Mouse (Mus musculus): ENCODE data around the gene Carmil1. TPM values are rescaled to one million over a fixed set of nuclear protein-coding genes. Genes with fewer than 3 reads are reported as not detected.

The Carmil1 gene
- polyA plus RNA-seq, 1 experiment: 4.4 TPM

- no peaks in the 10 kb centered on the region for H3K79me2 ChIP-seq (ENCODE audit: control insufficient read depth, insufficient read depth)
- no peaks in the 10 kb centered on the region for H3K36me3 ChIP-seq (ENCODE audit: control insufficient read depth, insufficient read depth)
- no peak for TF ChIP-seq FOSL1 (IDR thresholded peaks at IDR 0.05; ENCODE audit: insufficient read depth, low read length, poor library complexity, severe bottlenecking)
- TF ChIP-seq MYOD1 (IDR thresholded peaks at IDR 0.05; ENCODE audit: control insufficient read depth, insufficient read length, low read depth): no peak
- no peak for TF ChIP-seq MYOG (IDR thresholded peaks at IDR 0.05; ENCODE audit: control insufficient read depth, extremely low read depth, insufficient read length)
- TF ChIP-seq MAX (IDR thresholded peaks at IDR 0.05): no peak
- TF ChIP-seq USF1 (IDR thresholded peaks at IDR 0.05; ENCODE audit: low read depth): no peak
- TF ChIP-seq CEBPB (IDR thresholded peaks at IDR 0.05; ENCODE audit: low read depth): no peak
- TF ChIP-seq CTCF (IDR thresholded peaks at IDR 0.05; ENCODE audit: control insufficient read depth, insufficient read depth, insufficient read length): no peak
- no peak overlapping the region for H3K4me3 ChIP-seq (ENCODE audit: insufficient read depth, poor library complexity, severe bottlenecking)
- H3K79me3 ChIP-seq (ENCODE audit: low read depth): no peaks in the 10 kb centered on the region
- no peaks in the 10 kb centered on the region for H3K27me3 ChIP-seq (ENCODE audit: control insufficient read depth, insufficient read depth, insufficient read length)
- H3ac ChIP-seq (ENCODE audit: control insufficient read depth, insufficient read length, low read depth): no peak overlapping the region
Observed at GRCm38 (mm10) chr13:24146541-24146940, 134.1 kb downstream of the Carmil1 start.

GRCm38 (mm10) chr13:24144858-24145257 lies 135.7 kb downstream of the Carmil1 start:
- Histone ChIP-seq H3K36me3 (ENCODE audit: control insufficient read depth, insufficient read depth) (no peaks in the 10 kb centered on the region), H3K79me2 (ENCODE audit: control insufficient read depth, insufficient read depth) (no peaks in the 10 kb centered on the region), H3K79me3 (ENCODE audit: low read depth) (no peaks in the 10 kb centered on the region), H3ac (ENCODE audit: control insufficient read depth, insufficient read length, low read depth) (no peak overlapping the region), H3K27me3 (ENCODE audit: control insufficient read depth, insufficient read depth, insufficient read length) (no peaks in the 10 kb centered on the region), H3K4me3 (ENCODE audit: insufficient read depth, poor library complexity, severe bottlenecking) (no peak overlapping the region)
- TF ChIP-seq FOSL1 (IDR thresholded peaks at IDR 0.05; ENCODE audit: insufficient read depth, low read length, poor library complexity, severe bottlenecking) (no peak), USF1 (IDR thresholded peaks at IDR 0.05; ENCODE audit: low read depth) (no peak), MYOG (IDR thresholded peaks at IDR 0.05; ENCODE audit: control insufficient read depth, extremely low read depth, insufficient read length) (no peak), CTCF (IDR thresholded peaks at IDR 0.05; ENCODE audit: control insufficient read depth, insufficient read depth, insufficient read length) (no peak), MAX (IDR thresholded peaks at IDR 0.05) (no peak), CEBPB (IDR thresholded peaks at IDR 0.05; ENCODE audit: low read depth) (no peak), MYOD1 (IDR thresholded peaks at IDR 0.05; ENCODE audit: control insufficient read depth, insufficient read length, low read depth) (no peak)

GRCm38 (mm10) chr13:24144141-24144540 lies 136.5 kb downstream of the Carmil1 start:
- H3K27me3 ChIP-seq (ENCODE audit: control insufficient read depth, insufficient read depth, insufficient read length): no peaks in the 10 kb centered on the region
- TF ChIP-seq CTCF (IDR thresholded peaks at IDR 0.05; ENCODE audit: control insufficient read depth, insufficient read depth, insufficient read length): no peak
- TF ChIP-seq FOSL1 (IDR thresholded peaks at IDR 0.05; ENCODE audit: insufficient read depth, low read length, poor library complexity, severe bottlenecking): no peak
- no peak for TF ChIP-seq USF1 (IDR thresholded peaks at IDR 0.05; ENCODE audit: low read depth)
- no peak for TF ChIP-seq CEBPB (IDR thresholded peaks at IDR 0.05; ENCODE audit: low read depth)
- no peak for TF ChIP-seq MYOD1 (IDR thresholded peaks at IDR 0.05; ENCODE audit: control insufficient read depth, insufficient read length, low read depth)
- TF ChIP-seq MYOG (IDR thresholded peaks at IDR 0.05; ENCODE audit: control insufficient read depth, extremely low read depth, insufficient read length): no peak
- no peak for TF ChIP-seq MAX (IDR thresholded peaks at IDR 0.05)
- H3ac ChIP-seq (ENCODE audit: control insufficient read depth, insufficient read length, low read depth): no peak overlapping the region
- H3K79me3 ChIP-seq (ENCODE audit: low read depth): no peaks in the 10 kb centered on the region
- no peak overlapping the region for H3K4me3 ChIP-seq (ENCODE audit: insufficient read depth, poor library complexity, severe bottlenecking)
- H3K79me2 ChIP-seq (ENCODE audit: control insufficient read depth, insufficient read depth): no peaks in the 10 kb centered on the region
- H3K36me3 ChIP-seq (ENCODE audit: control insufficient read depth, insufficient read depth): no peaks in the 10 kb centered on the region

DNA sequence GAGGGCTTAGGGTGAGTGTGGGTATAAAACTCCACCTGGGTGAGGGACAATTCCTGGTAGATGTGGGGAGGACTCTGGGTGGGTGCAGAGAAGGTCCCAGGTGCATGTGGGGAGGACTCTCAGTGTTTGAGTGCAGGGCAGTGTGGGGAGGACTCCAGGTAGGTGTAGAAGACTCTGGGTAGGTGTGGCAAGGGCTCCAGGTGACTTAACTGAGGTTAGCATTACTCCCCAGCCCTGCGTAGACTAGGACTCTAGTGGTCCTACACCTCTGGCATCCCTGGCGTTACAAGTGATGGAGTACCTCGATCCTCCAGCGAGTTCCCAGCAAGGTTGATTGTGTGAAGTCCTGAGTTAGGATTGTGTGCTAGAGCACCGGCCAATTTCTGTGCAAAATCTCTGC lies 143.8 kb downstream of the Carmil1 start:
- Histone ChIP-seq H3K79me2 (ENCODE audit: control insufficient read depth, insufficient read depth) (no peaks in the 10 kb centered on the region), H3ac (ENCODE audit: control insufficient read depth, insufficient read length, low read depth) (no peak overlapping the region), H3K4me3 (ENCODE audit: insufficient read depth, poor library complexity, severe bottlenecking) (no peak overlapping the region), H3K27me3 (ENCODE audit: control insufficient read depth, insufficient read depth, insufficient read length) (no peaks in the 10 kb centered on the region), H3K36me3 (ENCODE audit: control insufficient read depth, insufficient read depth) (no peaks in the 10 kb centered on the region), H3K79me3 (ENCODE audit: low read depth) (no peaks in the 10 kb centered on the region)
- TF ChIP-seq CEBPB (IDR thresholded peaks at IDR 0.05; ENCODE audit: low read depth) (no peak), MYOG (IDR thresholded peaks at IDR 0.05; ENCODE audit: control insufficient read depth, extremely low read depth, insufficient read length) (no peak), MYOD1 (IDR thresholded peaks at IDR 0.05; ENCODE audit: control insufficient read depth, insufficient read length, low read depth) (no peak), USF1 (IDR thresholded peaks at IDR 0.05; ENCODE audit: low read depth) (no peak), MAX (IDR thresholded peaks at IDR 0.05) (no peak), FOSL1 (IDR thresholded peaks at IDR 0.05; ENCODE audit: insufficient read depth, low read length, poor library complexity, severe bottlenecking) (no peak), CTCF (IDR thresholded peaks at IDR 0.05; ENCODE audit: control insufficient read depth, insufficient read depth, insufficient read length) (no peak)

DNA sequence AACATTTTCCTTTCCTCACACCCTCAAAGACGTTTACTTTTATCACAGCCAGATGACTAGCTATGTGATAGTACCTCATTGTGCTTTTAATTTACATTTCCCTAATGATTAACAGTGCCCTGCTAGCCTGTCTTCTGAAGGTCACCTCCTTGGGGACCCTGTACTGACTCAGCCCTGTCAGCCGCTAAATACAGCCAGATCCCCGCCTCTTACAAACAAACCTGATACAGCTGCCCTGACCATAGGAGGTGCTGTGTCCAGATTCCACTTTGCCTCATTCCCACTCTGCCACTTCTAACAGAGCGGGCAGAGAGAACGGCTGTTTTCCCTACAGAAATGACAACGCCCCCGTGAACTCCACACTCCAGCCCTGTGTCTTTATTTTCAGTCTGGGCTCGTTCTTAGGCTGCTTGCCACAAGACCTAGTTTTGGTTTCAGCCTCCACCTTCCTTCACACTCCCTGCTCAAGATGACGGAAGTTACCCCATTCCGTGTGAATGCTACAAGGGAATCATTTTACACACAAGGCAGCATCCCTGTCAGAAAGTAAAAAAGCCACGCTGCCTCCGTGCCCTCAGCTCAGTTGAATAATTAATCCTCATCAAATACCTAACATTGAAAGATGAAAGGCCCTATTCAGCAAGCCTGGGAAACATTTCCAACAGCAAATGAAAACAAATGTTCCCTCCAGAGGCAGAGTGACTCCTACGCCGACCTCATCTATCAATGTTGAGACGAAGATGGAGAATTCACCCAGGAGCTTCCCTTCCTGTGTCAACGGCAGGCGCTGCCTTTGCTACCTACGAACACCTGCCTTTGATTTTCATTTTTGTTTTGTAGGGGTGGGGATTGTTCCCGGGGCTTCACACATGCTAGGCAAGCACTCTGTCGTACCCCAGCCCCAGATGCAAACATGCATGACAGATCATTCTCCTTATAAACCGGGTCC lies 145.0 kb downstream of the Carmil1 start:
- TF ChIP-seq CTCF (IDR thresholded peaks at IDR 0.05; ENCODE audit: control insufficient read depth, insufficient read depth, insufficient read length): no peak
- no peak for TF ChIP-seq MYOD1 (IDR thresholded peaks at IDR 0.05; ENCODE audit: control insufficient read depth, insufficient read length, low read depth)
- TF ChIP-seq CEBPB (IDR thresholded peaks at IDR 0.05; ENCODE audit: low read depth): no peak
- no peak for TF ChIP-seq MYOG (IDR thresholded peaks at IDR 0.05; ENCODE audit: control insufficient read depth, extremely low read depth, insufficient read length)
- TF ChIP-seq USF1 (IDR thresholded peaks at IDR 0.05; ENCODE audit: low read depth): no peak
- TF ChIP-seq MAX (IDR thresholded peaks at IDR 0.05): no peak
- no peak for TF ChIP-seq FOSL1 (IDR thresholded peaks at IDR 0.05; ENCODE audit: insufficient read depth, low read length, poor library complexity, severe bottlenecking)
- H3ac ChIP-seq (ENCODE audit: control insufficient read depth, insufficient read length, low read depth): no peak overlapping the region
- H3K79me3 ChIP-seq (ENCODE audit: low read depth): no peaks in the 10 kb centered on the region
- H3K27me3 ChIP-seq (ENCODE audit: control insufficient read depth, insufficient read depth, insufficient read length): no peaks in the 10 kb centered on the region
- H3K36me3 ChIP-seq (ENCODE audit: control insufficient read depth, insufficient read depth): no peaks in the 10 kb centered on the region
- H3K4me3 ChIP-seq (ENCODE audit: insufficient read depth, poor library complexity, severe bottlenecking): no peak overlapping the region
- H3K79me2 ChIP-seq (ENCODE audit: control insufficient read depth, insufficient read depth): no peaks in the 10 kb centered on the region
